Mouse (Mus musculus) megakaryocyte, embryonic 14.5 days (primary cell): ENCODE measurements around the gene Cog6. TPM values are rescaled to one million over a fixed set of nuclear protein-coding genes. Genes with fewer than 3 reads are reported as not detected.

Experiments used
- H3K27me3 ChIP-seq: replicated peaks from 2 replicates; pipeline ENCODE3; 2012; ENCODE audit warnings: inconsistent platforms
- H3K36me3 ChIP-seq: replicated peaks from 2 replicates; pipeline ENCODE3; 2012; ENCODE audit warnings: low read length, inconsistent platforms, mixed read lengths
- H3K4me1 ChIP-seq: 2 replicates; pipeline ENCODE4 v1.6.1; 2012; ENCODE audit warnings: inconsistent platforms
- H3K4me3 ChIP-seq: replicated peaks from 2 replicates; pipeline ENCODE3; 2012; ENCODE audit warnings: moderate library complexity, mild to moderate bottlenecking, inconsistent platforms
- H3K9me3 ChIP-seq: 2 replicates; pipeline ENCODE4 v1.6.1; 2012; ENCODE audit warnings: inconsistent platforms
- FLI1 ChIP-seq: IDR thresholded peaks from 2 replicates; pipeline ENCODE4 v1.6.1; 2012; ENCODE audit warnings: low read length, inconsistent platforms, mixed read lengths
- GATA1 ChIP-seq: IDR thresholded peaks from 3 replicates; pipeline ENCODE4 v1.6.1; 2012; ENCODE audit warnings: mixed read lengths, low read length, inconsistent platforms, borderline replicate concordance
- polyA plus RNA-seq: library from polyadenylated mRNA; stranded (reverse); fragments of >175 nt; gene quantifications from 2 replicates; pipeline ENCODE4 v1.2.3, GENCODE M21; 2012; ENCODE audit warnings: low replicate concordance; ENCODE audit not compliant: insufficient read depth

Gene Cog6
- polyA plus RNA-seq, 1 experiment, result 19.6 TPM

DNA sequence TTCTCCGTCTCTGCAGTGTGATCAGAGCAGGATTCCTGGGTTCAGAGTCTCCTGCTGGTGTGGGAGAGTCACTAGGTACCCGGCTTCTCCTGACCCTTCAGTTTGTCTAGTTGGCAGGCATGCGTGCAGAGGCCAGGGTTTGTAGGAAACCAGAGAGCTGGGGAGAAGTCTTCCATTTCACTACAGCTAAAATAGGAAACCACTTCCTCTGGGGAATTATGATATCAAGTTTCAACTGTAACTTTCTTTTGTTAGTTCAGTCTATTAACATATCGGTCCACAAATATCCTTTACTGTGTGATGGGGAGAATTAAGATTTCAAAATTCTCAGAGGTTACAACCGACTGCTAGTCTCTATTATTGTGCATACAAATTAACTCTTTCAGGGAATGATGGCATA is 19.0 kb upstream of the Cog6 start:
- H3K4me1 ChIP-seq, result peaks cover 47% of the 10 kb centered on the region
- peak overlapping the region; percentile 35 for H3K4me3 ChIP-seq

DNA sequence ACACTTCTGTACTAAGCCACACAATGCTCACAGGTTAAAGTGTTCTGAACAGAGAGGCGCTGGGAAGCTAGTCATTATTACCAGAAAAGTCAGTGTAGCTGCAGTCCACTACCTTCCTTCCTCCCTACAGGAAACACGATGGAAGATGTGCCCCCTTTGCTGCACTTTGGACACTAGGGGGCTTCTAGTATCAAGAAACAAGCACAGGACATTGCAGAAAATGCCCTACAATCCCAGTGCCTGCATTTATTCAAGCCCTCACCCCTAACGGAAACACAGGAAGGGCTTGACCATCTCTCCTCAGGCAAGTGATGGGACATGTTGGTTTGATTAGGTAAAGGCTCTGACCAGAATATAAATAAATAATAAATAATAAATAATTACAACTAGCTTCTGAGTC is 16.4 kb upstream of the Cog6 start:
- TF ChIP-seq GATA1 (no peak), FLI1 (no peak)
- peaks cover 36% of the 10 kb centered on the region for H3K4me1 ChIP-seq
- H3K27me3 ChIP-seq, result peaks cover 5% of the 10 kb centered on the region
- H3K4me3 ChIP-seq, result no peak overlapping the region
- H3K9me3 ChIP-seq, result no peaks in the 10 kb centered on the region
- H3K36me3 ChIP-seq, result no peaks in the 10 kb centered on the region

More for the DNA sequence above, 19.0 kb upstream of the Cog6 start:
- no peaks in the 10 kb centered on the region for H3K36me3 ChIP-seq
- H3K9me3 ChIP-seq, result no peaks in the 10 kb centered on the region
- H3K27me3 ChIP-seq, result peaks cover 29% of the 10 kb centered on the region
- TF ChIP-seq FLI1 (no peak), GATA1 (no peak)

DNA sequence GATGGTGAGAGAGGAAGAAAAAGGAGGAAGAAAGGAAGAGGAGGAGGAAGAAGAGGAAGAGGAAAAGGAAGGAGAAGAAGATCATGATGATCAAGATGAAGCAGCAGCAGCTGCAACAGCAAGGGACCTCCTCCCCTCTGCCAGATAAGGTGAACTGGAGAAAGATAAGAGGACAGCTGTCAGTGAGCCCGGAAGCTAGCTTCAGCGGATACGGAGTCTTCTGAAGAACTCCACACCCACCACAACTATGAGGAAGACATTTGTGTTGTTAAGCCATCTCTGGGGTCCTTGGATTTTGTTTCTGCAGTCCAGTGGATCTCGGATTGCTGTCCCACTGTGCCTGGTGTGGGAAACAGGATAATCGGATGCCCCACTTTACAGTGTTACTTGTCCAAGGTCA is 15.4 kb upstream of the Cog6 start:
- Histone ChIP-seq H3K36me3 (no peaks in the 10 kb centered on the region), H3K4me3 (no peak overlapping the region), H3K27me3 (peaks cover 5% of the 10 kb centered on the region), H3K9me3 (no peaks in the 10 kb centered on the region), H3K4me1 (peaks cover 36% of the 10 kb centered on the region)
- no peak for TF ChIP-seq FLI1
- no peak for TF ChIP-seq GATA1

DNA sequence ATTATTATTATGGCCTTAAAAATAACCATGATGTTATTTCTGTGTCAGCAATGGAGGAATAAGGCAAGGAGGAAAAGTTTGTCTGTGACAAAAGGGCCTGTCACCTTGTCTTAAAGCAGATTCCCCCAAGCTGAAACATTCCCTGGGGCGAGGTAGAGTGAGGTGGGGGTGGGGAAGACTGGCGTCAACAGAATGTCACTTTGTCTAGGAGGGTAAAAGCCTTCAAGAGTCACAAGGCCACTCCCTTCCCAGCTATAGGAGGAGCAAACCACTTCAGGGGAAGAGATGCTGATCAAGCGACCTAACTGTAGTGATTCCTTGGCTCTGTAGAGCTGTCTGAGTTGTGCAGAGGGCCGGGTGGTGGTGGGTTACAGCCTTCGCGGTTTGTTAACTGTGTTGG is 14.5 kb upstream of the Cog6 start:
- Histone ChIP-seq H3K36me3 (no peaks in the 10 kb centered on the region), H3K4me3 (no peak overlapping the region), H3K4me1 (peaks cover 28% of the 10 kb centered on the region), H3K9me3 (no peaks in the 10 kb centered on the region), H3K27me3 (peaks cover 5% of the 10 kb centered on the region)
- no peak for TF ChIP-seq FLI1
- no peak for TF ChIP-seq GATA1

DNA sequence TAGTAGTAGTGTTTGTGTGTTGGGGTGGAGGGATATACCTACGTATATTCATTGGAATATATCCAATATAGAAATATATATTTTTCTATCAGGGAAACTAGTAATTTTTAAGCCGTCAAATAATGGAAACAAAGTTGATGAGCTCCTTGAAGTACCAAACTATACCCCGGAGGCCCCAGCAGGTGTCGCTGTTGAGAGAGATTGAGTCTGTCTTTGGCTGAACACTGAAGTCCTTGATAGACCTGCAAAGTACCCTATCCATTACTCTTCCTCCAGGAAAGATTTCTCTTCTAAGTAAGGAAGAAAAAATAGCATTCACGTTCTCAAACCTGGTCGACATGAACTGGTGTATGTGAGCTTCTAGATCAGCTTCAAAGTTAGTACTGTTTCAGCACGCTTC is 12.0 kb upstream of the Cog6 start:
- no peak for TF ChIP-seq GATA1
- TF ChIP-seq FLI1, result no peak
- H3K27me3 ChIP-seq, result peaks cover 7% of the 10 kb centered on the region
- peaks cover 18% of the 10 kb centered on the region for H3K4me1 ChIP-seq
- no peaks in the 10 kb centered on the region for H3K36me3 ChIP-seq
- no peak overlapping the region for H3K4me3 ChIP-seq
- no peaks in the 10 kb centered on the region for H3K9me3 ChIP-seq

DNA sequence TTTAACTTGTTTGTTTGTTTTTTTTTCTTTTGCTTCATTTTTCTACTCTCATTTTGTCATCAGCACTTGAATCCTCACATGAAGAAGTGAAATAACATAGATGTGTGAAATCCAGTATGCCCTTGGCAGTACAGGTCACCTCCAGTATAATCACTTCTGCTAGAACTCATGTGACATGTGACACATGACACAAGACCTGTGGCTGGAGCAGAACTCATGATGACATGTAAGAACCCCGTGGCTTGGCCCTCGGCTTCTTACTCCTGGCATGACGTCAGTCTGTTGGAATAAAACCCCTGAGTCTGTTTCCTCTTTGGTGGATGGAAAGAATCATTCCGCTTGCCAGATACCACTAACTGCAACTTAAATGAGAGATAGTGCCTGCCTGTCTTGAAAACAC is 10.3 kb upstream of the Cog6 start:
- peaks cover 9% of the 10 kb centered on the region for H3K4me1 ChIP-seq
- TF ChIP-seq FLI1 (no peak), GATA1 (no peak)
- no peak overlapping the region for H3K4me3 ChIP-seq
- no peaks in the 10 kb centered on the region for H3K36me3 ChIP-seq
- H3K9me3 ChIP-seq, result no peaks in the 10 kb centered on the region
- H3K27me3 ChIP-seq, result peaks cover 9% of the 10 kb centered on the region

DNA sequence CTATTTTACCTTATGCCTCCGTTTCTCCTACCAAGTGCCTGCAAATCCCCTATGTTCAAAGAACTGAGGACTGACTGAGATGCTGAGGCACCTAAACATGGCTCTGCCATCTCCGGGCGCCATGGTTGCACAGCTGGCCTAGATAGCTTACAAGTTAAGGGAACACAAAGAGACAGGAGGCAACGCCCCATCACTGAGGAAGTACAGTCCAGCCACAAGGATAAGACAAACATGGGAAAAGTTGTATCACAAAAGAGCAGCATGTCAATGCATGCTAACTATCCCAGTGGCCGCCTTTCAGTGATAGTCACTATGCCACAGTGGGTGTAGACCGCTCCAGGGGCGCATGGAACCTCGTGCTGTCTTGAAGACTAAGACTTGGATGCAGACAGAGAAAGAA is 9.6 kb downstream of the Cog6 start:
- Histone ChIP-seq H3K9me3 (no peaks in the 10 kb centered on the region), H3K4me3 (no peak overlapping the region), H3K27me3 (no peaks in the 10 kb centered on the region), H3K4me1 (peaks cover 9% of the 10 kb centered on the region), H3K36me3 (peaks cover 96% of the 10 kb centered on the region)
- no peak for TF ChIP-seq GATA1
- no peak for TF ChIP-seq FLI1

DNA sequence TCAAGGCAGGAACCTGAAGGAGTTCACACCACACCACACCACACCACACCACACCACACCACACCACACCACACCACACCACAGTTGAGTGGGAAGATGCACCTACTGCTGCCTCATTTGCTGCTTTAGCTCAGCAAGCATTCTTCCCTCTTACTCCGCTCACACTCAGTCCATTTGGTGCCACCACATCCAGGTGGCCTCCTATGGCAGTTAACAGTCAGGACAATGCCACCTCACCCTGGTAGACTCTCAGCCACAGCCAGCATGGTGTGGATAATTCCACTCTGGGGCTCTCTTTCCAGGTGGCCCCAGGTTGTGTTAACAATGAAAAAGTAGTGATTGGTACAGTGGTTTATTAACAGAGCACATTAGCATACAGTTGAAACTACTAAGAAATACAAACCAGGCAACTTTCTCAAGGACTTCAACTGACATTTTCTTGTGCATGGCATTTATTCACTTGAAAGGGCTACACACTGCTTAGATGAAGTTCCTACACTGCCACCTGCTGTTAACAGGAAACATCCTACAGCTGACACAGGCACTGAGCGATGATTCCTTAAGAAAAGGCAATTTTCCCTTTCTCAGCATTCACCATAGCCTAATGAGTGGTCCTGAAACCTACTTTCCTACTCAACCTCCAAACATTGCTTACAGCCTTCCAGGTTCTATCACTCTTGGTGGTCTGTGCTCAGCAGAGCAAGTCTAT is 12.5 kb downstream of the Cog6 start:
- Histone ChIP-seq H3K4me3 (no peak overlapping the region), H3K4me1 (peaks cover 9% of the 10 kb centered on the region), H3K9me3 (no peaks in the 10 kb centered on the region), H3K27me3 (no peaks in the 10 kb centered on the region), H3K36me3 (peaks cover 96% of the 10 kb centered on the region)
- TF ChIP-seq FLI1 (no peak), GATA1 (no peak)

DNA sequence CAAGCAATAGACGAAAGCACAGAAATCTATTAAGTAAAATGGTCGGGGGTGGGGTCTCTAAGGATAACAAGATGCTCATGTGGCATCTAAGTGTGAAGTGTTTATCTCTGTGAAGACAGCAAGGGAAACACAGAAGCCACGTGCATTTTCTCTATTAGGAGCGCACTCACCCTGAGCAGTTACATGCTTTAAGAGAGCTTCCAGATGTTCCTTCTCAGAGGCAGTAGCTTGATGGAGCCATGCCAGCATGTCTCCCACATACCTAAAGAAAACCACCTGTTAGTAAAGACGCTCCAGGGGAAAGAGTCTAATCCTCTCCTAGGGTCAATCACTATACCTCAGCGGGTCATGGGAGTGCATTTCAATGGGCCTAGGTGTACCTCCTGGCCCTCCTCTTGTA is 15.0 kb downstream of the Cog6 start:
- Histone ChIP-seq H3K27me3 (no peaks in the 10 kb centered on the region), H3K36me3 (peaks cover 96% of the 10 kb centered on the region), H3K9me3 (no peaks in the 10 kb centered on the region), H3K4me1 (peaks cover 15% of the 10 kb centered on the region), H3K4me3 (no peak overlapping the region)
- TF ChIP-seq FLI1, result no peak
- TF ChIP-seq GATA1, result no peak

DNA sequence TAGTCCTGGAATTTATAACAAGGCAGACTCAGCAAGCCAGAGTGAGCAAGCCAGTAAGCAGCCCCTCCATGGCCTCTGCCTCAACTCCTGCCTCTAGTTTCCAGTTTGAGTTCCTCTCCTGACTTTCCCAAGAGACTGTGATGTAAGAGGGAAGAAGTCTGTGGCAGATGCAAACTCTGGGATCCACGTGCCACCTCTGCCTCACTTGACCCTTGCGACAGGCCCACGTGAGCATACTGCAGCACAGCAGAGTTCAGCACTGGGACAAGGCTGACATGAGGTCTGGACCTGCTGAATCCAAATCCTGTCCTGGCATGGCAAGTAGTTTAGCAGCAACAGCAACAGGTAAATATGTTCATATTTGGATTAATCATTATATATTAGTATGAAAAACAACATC is 17.0 kb downstream of the Cog6 start:
- Histone ChIP-seq H3K36me3 (peaks cover 96% of the 10 kb centered on the region), H3K27me3 (no peaks in the 10 kb centered on the region), H3K4me3 (no peak overlapping the region)

More for the DNA sequence above, 17.0 kb downstream of the Cog6 start:
- TF ChIP-seq GATA1 (no peak), FLI1 (no peak)
- peaks cover 14% of the 10 kb centered on the region for H3K4me1 ChIP-seq
- no peaks in the 10 kb centered on the region for H3K9me3 ChIP-seq
